Mouse (Mus musculus): Measurements from ENCODE around the gene Yjefn3.

GRCm38 (mm10) chr8:69879678-69880077, 22.8 kb downstream of the Yjefn3 start:
- TF ChIP-seq CTCF (conservative IDR thresholded peaks at IDR 0.05; ENCODE audit: insufficient read depth, insufficient read length, low read depth, low read length) (no peak), POLR2A (IDR thresholded peaks at IDR 0.05; ENCODE audit: low read depth, low read length) (no peak)
